Mouse (Mus musculus) erythroblast, embryonic 14.5 days (primary cell): ENCODE measurements at regions not wholly inside any gene's neighbourhood (a gene's known extent, or its start where the extent isn't known, plus 50 kb on each side); places are given as distances from the start of the nearest gene placed in this dataset.

Experiments used
- GATA1 ChIP-seq: IDR thresholded peaks from 2 replicates; pipeline ENCODE4 v1.6.1; 2012; ENCODE audit warnings: low read length, inconsistent platforms, mixed read lengths
- TAL1 ChIP-seq: IDR thresholded peaks from 3 replicates; pipeline ENCODE4 v1.6.1; 2012; ENCODE audit warnings: low read length, inconsistent platforms, mixed read lengths

DNA sequence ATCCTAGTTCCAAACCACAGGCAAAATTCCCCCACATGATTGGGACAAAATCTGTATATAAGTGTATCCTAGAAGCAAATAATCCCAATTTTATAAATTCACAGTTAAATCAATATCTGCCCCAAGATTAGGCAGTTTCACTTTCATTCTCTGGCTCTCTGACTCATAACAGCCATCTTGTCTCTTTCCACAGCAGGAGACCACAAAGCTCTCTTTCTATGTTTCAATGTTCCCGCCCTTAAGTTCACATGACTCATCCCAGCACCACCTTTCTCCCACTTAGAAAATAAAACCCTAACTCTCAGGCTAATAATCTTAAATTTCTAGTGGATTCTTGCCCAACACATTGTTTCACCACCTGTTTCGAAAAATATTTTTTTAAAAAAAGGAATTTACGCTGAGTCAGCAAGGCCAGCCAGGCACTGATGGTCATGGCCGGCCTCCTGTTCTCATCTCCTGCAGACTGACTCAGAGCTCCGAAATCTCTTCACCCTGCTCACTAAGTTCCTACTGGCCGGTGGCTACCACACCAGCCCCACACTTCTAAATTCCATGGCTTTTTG is 247.5 kb downstream of the Adgb start:
- TF ChIP-seq GATA1 (no peak), TAL1 (no peak)
